Mouse (Mus musculus): Measurements from ENCODE around the gene Ttbk1.

DNA sequence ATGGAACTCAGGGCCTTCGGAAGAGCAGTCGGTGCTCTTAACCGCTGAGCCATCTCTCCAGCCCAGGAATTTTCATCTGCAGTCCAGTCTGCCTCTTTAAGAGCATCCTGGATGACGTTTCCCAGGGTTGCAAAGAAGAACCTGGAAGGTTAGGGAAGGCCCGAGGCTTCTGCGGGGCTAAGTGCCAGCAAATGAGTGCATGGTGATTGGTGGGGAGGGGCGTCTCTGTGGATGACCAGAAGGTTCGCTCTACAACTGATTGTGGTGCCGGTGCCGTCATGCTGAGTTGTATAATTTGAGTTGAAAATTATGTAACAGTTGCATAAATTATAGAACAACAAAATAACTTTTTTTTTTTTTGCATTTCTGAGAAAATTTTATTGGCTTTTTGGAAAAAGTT, 48.3 kb downstream of the Ttbk1 start:
- no peak for TF ChIP-seq POLR2A (IDR thresholded peaks at IDR 0.05; ENCODE audit: low read depth, low read length)
- no peak for TF ChIP-seq CTCF (IDR thresholded peaks at IDR 0.05; ENCODE audit: extremely low read depth, insufficient read length, insufficient replicate concordance, low read depth, low read length)
